Mouse (Mus musculus): ENCODE data around the gene Slk.

The Slk gene

DNA sequence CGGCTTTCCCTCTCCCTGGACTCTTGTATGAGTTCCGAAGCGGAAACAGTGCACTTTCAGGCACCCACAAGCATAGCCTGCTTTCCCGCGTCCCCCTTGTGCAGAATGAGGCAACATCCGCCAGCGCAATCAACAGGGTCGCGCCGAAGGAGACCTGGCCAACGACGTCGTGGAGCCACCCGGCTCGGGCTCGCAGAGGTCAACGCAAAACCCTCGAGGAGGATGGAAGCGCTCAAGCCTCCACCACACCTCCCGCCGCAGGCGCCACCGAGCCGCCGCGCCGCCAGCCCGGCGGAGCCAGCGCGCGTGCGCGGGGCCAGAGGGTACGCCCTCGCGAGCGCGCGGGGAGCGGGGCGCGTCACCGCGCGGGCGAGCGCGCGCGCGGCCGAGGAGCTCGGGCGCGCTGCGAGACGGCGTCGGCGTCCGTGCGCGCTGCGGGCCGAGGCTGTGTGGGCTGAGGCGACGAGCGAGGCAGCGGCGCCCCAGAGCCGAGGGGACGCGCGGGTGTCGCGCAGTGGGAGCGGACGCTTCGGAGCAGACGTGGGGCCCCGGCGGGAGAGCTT lies at the start of gene Slk:
TSS of gene Slk (plus strand) at position 454 of the 563 bp plus-strand sequence.
- DNase-seq (ENCODE audit: low read depth, low spot score) = peak; percentile 84

DNA sequence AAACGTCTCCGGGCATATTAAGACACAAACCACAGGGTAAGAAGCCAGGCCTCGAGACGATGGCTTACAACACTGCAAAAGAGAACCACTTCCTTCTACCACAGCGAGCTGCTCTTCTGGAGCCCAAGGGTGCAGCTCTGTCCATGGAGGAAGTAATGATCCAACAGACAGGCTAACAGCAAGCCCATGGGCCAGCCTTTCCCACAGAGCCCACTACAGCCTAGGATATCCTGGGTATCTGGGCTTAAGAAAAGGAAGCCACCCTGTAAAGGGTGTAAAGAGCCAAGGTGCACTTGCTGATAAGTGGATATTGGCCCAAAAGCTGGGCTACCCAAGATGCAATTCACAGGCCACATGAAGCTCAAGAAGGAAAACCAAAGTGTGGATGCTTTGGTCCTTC lies 48.2 kb upstream of the Slk start:
- DNase-seq (ENCODE audit: low read depth, low spot score) = no peak

DNA sequence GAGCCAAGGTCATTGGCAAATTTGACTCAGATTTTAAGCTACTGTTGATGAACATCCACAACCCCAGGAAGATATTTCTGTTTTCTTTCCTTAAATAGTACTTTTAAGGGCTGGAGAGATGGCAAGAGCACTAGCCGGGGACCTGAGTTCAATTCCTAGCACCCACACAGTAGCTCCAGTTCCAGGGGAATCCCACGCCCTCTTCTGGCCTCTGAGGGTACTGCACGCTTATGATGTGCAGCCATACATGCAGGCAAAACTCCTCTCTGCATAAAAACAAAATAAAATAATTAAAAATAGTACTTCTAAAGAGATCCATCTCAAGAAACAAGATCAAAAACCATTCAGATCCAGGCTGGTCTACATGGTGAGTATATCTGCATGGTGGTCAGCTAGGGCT lies 47.0 kb upstream of the Slk start:
- peak; percentile 70 for DNase-seq (ENCODE audit: low read depth, low spot score)

DNA sequence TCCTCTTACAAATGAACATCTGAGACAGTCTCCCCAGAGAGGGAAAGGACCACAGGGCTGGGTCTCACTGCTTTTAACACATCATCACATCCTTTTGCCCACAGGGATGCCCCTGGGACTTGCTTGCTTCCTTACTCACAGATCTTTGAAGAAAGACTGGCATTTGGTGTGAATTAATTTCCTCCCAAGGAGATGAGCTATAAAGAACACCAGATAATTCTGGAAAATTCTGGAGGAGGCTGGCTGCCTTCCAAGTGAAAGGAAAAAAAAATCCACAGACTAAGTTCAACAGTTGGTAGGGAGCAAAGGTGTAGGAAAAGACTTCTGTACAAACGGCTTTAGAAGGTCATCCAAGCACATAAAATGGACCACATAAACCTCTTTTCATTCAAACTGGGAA lies 45.3 kb upstream of the Slk start:
- no peak for DNase-seq (ENCODE audit: low read depth, low spot score)

DNA sequence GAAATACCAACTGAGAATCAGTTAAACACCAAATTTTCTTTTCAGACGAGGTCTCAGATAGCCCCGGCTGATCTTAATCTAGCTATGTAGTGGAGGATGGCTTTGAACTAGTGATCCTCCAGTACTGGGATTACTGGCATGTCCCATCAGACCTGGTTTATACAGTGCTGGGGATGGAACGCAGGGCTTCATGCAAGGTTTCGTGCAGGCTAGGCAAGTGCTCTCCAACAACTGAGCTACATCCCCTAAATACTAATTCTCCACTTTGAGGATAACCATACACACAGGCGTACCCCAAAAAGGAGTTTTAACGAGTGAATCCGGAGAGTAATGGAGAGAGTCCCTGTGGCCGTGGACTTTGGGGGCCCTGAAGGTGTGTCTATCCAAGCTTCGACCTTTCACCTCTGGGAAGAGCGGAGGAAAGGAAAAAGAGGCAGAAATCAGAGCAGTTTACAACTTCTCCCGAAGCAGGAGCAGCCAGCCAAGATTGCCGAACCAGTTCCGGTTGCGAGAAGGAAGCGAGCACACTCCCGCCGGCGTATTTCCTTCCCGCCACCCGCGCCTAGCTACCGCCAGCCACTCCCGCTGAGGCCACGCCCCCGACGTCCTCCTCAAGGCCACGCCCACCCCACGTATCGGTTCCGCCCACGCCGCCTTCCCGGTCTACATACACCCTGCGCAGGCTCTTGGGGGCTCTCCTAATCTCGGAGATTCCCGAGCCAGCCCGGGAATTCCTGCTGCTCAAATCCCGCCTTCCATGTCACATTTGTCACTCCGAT lies 42.8 kb upstream of the Slk start:
- DNase-seq (ENCODE audit: low read depth, low spot score) = peak; percentile 98

DNA sequence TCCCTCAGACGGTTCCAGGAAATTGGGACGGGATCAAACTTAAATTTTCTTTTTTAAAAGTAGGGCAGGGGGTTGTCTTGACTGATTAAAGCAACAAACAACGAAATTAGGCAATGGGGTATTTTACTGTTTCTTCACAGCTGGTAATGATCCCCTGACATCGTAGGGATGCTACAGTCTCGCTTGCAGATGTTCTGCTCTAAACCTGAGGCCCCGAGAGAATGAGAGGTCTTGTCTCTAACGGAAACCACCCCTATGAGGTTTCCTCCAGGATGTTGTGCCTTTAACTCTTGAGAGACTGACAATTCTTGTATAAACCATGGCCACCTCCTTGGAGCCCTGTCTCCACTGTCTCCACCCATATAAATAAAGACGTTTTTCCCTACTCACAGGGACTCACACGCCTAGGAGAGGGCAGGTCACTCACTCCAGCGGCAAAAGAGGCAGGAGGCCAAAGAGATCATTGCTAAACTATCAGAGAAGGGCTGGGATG lies 42.1 kb upstream of the Slk start, which contains the start of gene Stn1:
TSS of gene Stn1 (minus strand) at position 208 of the 493 bp plus-strand sequence.
- no peak for DNase-seq (ENCODE audit: low read depth, low spot score)

DNA sequence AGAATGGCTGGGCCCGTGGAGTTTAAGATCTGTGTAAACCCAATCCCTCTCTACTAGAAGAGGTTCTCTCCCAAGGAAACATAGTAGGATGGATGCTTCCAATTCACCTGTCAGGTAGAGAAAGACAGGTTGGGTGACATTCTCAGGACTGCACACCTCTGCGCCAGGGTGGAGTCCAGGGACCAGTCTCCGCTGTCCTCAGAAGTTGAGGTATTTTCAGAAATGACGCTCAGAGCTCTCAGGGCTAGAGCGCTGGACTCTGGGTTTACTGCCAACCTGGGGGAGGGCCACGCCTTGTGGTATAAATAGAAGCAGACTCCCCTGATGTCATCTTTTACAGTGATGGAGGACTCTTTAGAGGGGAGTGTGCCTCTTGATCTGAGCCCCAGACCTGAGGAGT lies 41.6 kb upstream of the Slk start:
- DNase-seq (ENCODE audit: low read depth, low spot score) = no peak

DNA sequence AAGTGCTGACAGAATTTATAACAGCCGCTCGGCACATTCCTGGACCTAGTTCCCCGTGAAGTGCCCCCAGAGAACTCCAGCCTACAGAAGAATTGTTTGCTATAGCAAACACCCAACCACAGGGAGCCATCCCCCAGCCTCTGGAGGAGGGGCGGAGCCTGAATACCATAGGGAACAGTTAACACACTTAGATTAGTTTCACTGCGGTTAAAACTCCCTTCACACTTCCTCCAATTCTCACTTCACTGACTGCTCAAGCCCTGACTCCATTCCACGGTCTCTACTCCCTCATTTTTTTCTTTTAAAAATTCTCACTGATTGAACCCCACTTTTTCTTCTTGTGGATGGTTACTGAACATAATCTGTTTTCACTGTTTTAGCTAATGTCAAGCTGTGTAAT lies 40.7 kb upstream of the Slk start:
- peak; percentile 57 for DNase-seq (ENCODE audit: low read depth, low spot score)

DNA sequence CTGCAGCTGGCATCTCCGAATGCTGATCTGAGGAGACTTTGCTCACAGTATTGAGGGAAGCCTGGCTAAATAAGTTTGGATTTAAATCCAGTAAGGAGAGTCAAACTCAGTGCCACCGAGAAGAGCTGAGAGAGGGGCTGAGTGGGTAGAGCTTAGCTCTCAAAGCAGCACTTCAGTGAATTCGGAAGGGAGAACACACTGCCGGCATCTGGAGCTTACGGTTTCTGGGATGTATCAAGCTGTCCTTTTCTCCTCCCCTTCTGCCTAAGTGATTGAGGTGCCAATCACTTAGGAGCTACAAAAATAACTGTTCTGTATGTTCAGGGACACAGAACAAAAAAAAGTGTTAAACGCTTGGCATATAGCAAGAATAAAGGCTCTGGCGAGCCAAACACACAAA lies 37.0 kb upstream of the Slk start:
- DNase-seq (ENCODE audit: low read depth, low spot score) = no peak

DNA sequence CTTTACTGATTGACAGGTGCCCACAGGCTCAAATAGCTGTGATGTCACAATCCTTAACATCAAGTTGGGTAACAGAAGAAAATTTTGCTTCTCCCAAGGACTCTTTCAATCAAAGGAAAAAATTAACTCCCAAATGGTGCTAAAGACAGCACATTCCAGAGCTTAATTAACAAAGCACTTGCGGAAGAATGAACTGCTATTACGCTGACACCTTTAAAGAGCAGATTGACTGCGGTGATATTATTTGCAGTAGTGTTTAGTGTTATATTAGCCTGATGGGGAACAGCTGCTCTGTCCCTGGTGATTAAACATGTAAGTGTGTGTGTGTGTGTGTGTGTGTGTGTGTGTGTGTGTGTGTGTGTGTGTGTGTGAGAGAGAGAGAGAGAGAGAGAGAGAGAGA lies 34.4 kb upstream of the Slk start:
- no peak for DNase-seq (ENCODE audit: low read depth, low spot score)

DNA sequence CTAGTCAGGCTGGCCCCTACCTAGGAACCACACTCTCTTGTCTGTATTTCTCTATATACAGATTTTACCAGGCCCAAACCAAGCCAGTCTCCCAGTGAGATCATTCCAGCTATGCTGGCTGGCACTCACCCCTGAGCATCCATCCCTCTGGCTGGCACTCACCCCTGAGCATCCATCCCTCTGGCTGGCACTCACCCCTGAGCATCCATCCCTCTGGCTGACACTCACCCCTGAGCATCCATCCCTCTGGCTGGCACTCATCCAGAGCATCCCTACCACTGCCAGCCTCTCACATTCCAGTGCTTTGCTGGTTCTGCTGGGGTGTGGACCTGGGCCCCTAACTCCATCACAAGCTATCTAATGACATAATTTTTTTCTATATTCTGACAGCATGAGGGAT lies 34.0 kb upstream of the Slk start:
- no peak for DNase-seq (ENCODE audit: low read depth, low spot score)

DNA sequence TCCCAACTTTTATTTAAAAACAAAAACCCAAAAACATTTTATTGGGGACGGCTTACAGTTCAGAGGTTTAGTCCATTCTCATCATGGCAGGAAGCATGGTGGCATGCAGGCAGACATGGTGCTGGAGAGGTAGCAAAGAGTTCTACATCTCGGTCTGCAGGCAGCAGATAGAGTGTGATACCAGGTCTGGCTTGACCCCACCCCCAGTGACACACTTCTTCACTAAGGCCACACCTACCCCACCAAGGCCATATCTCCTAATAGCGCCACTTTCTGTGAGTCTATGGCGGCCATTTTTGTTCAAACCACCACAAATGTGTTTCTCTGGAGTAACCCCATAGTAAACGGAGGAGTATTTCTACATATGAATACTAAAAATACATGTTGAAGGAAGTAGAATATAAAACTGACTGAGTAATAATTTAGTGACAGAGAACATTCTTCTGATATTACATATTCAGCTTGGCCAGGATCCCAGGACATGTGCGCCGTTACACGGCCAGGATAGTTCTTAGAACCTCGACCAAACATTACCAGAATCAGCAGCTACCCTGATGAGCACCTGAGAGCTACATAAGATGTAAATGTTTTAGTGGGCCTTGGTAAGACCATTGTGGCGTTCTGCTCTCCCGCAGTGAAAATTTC lies 30.9 kb upstream of the Slk start:
- DNase-seq (ENCODE audit: low read depth, low spot score) = peak; percentile 37

DNA sequence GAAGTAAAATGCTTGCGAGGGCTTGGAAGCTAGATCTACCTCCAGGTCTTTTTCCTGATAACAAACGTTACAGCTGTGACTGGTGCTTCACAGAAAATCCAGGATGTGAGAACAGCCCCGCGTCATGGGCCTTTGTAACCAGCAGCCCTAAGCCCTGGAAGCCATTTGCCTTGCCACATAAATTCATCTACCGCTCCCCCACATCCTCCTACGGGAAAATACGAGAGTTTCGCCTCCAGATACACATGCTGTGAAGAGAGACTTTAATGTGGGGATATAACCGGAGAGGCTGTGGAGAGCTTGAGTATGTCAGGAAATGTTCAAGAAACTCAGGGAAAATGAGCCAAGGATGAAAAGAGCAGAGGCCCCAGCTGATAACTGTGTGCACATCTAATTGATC lies 30.3 kb upstream of the Slk start:
- DNase-seq (ENCODE audit: low read depth, low spot score) = no peak

DNA sequence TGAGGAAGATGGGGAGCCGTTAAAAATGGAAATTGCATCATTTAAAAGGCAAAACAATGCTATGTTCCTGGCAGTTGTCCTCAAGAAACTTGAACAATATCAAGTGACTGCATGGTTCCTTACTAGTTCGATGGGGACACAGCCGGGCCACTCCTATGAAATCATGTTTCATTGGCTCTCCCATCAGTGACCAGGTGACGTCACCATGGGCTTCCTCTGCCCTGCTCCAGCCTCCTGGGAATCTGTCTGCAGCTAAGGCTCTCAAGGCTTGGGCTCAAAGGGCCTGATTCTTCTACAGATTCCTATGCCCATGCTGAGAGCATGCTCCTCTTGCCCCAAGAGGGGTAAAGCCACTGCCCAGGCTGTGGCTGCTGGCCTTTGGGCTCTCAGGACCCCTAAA lies 29.9 kb upstream of the Slk start:
- no peak for DNase-seq (ENCODE audit: low read depth, low spot score)

DNA sequence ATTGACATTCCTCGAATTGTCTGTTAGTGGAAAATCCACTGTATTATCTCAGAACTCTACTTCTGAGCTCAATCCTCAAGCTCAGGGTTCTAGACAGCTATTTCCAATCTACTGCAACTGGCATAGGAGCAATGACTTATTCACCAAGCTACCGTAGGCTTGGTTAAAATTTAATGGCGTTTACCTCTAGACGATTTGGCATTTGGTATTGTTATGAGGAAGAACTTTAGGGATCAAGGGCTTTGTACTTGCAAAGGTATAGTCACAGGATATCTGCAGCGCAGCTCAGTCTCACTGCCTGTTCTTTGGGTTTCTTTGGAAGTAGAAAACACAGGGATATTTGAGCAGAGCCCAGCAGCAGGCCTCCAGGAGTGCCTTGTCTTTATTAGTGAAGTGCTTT lies 20.3 kb upstream of the Slk start:
- no peak for DNase-seq (ENCODE audit: low read depth, low spot score)

DNA sequence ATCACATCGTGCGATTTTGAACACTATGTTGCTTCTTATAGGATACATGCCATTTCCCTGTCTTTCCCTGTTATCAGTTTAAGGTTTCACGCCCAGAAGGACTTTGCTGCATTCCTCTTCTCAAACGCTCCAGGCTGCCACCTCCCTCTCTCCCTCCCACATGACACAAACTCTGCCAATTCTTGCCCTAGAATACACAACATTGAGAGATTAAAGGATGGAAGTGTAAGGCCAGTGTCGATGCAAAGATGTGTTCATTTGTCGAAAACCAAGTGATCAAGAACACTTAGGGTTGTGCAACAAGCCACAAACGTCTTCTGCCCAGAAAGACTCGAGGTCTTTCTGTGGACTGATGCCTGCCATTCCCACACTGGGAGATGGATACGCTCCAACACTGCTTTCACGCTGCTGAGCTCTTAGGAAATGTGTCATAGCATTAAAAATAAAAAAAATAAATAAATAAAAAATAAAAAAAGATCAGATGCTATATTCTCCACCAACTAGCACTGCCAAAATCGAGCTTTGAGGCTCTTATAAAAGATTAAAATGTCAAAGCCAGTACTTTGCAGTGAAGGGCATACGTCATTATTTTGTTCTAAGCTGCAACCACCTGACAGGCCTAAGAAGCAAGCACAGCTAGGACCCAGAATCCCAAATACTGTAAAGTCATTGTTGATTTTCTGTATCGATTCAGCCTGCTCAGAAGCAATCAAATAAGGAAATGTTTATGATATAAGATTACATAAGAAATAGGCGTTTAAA lies 19.5 kb upstream of the Slk start:
- no peak for DNase-seq (ENCODE audit: low read depth, low spot score)

DNA sequence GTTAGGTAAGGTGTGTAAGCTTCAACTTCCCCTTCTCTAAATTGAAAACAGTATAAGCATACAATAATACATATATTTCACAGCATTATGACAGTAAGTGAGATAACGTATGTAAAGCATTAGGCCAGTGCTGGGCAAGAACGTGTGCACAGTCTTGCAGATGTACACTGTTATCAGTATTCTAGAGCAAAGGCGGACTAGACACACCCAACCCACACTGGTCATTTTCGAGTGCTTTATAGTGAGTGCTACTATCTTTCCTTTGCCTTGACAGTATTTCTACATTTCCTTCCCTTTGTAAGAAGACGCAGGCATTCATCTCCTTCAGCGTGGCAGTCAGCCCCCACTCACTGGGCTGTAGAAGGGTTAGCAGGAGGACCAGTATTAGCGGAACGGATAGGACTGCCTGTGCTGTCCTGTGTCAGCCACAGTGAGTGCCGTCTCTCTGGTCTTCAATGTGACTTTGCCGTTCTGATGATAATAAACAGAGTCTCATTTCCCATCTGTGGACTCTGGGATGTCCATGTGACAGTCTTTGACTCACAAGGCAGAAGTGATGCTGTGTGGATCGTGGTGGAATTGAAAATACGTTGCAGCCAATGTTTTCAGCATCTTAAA lies 18.8 kb upstream of the Slk start:
- DNase-seq (ENCODE audit: low read depth, low spot score) = no peak

DNA sequence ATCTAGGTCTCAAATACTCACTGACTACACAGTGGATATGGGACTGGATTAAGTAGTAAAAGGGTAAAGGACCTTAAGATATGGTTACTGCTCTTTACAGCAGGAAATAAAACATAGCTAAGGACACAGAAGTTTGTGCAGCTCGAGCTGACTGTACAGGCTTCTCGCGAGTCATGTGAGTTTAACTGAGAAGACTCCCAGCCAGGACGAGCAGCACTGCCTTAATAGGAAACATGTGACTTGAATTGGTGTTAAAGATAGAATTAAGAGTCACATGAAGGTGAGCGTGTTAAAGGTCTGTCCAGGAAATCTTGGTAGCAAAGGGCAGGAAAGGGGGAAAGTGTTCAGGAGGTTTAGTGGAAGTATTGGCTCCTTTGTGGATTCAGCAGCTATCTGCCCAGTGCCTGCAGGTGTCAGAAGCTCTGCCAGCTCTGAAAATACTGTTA lies 17.5 kb upstream of the Slk start:
- no peak for DNase-seq (ENCODE audit: low read depth, low spot score)

DNA sequence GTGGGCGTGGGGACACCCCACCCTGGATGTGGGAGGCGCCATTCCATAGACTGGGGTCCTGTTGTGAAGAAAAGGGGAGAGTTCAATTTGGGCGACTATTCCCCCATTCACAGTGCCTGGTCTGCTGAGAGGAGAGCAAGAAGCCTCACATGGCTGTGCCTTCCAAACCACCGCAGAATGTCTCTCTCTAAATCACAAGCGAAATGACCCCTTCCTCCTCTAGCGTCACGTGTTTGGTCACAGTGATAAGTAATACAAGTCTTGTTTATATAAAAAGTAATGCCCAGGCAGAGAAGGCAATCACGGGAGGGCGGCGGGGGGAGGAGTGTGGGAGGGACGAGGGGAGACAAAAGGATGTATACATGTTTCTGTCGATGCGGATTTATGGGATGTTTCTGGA lies 15.8 kb upstream of the Slk start:
- DNase-seq (ENCODE audit: low read depth, low spot score) = no peak

DNA sequence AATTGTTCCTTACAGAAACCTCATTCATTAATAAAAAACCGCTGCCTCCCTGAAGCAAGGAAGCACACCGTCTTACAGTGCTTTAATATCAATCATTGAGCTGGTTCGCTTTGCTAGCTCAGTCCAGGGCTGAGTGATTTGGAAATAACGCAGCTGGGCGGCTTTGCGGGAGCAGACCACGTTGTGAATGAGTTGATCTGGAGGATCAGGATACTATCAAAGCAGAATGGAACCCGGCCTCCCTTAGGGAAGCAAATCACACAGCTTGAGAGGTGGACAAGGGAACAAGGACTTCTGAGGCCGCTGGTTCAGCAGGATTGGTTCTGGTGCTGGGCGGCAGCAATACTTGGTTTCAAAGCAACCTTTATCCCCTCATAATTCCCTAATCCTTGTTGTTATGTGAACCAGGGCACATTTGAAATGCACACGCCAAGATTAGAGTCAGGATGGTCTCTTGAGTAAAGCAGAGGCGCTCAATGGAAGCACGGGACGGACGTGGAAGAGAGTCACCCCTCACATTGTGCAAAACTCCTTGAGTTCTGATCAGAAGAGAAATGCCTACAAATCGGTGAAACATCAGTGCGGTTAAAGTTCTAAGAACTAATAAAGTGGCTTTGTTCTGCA lies 14.3 kb upstream of the Slk start:
- no peak for DNase-seq (ENCODE audit: low read depth, low spot score)

DNA sequence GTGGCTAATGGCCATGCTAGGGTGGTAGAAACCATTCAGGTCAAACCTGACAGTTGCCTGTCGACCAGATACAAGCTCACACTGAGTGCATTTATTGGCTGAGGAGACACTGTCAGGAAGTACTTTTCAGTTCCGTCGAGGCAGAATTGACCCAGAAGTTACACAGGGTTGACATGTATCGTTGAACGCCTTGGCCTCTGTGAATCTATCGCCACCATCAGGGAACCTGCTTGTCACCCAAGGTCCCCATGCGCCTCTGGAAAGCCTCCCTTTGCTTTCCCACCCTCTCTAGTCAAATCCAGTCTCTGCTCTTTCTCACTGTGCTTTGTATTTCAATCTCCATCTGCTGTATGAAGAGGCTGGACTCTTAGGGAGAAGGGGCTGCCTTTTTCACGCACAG lies 13.5 kb upstream of the Slk start:
- no peak for DNase-seq (ENCODE audit: low read depth, low spot score)
